Mouse (Mus musculus) c-Kit-positive CD71-positive TER-119-negative erythroid progenitor cells, embryonic 14.5 days (primary cell): ENCODE results near the gene Mecom.
"Not testable (repeated sequence)": the region's sequence is repeated elsewhere in the genome, so short reads cannot be mapped to it uniquely, and the experiment has no call there.

ENCODE experiments used
- DNase-seq: peaks from one replicate; pipeline ENCODE4 v3.0.0-alpha.2; 2013; ENCODE audit warnings: low read depth

The Mecom gene

GRCm38 (mm10) chr3:30547908-30548307 is at the start of gene Mecom:
Mecom (minus strand) TSS chr3:30548008.
- no peak for DNase-seq

GRCm38 (mm10) chr3:30597271-30597670 is 49.5 kb upstream of the Mecom start:
- no peak for DNase-seq

DNA sequence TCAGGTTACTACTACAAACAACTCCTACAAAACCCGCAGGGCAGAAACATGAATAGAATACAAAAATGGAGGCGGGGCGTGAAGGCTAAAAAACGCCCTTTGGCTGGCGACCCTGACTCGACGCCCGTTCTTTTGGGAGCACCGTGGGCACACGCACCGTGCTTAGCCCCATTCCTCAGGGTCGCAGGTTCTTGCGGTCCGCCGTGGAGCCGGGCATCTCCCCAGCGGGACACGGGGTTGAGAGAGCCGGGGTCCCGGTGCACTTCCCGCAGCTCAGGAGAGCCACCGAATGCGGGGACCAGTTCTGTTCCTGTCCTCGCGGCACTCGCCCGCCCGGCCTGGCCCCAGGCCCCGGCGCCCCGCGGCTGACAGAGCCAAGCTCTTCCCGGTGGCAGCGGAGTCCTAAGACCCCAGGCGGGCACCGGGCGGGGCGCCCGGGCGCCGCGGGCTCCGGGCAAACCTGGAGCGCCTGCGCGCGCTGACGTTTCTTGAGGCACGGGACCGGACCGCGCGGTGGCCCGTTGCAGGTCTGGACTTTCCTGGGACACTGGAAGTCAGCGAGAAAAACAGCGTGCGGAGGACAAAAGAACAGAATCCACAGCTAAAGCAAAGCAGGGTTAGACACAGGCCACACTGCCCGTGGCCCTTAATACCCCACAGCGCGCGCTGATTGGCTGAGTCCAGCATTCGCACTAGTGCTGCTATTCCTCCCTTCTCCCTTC is 47.5 kb upstream of the Mecom start:
- DNase-seq = peak; percentile 27

DNA sequence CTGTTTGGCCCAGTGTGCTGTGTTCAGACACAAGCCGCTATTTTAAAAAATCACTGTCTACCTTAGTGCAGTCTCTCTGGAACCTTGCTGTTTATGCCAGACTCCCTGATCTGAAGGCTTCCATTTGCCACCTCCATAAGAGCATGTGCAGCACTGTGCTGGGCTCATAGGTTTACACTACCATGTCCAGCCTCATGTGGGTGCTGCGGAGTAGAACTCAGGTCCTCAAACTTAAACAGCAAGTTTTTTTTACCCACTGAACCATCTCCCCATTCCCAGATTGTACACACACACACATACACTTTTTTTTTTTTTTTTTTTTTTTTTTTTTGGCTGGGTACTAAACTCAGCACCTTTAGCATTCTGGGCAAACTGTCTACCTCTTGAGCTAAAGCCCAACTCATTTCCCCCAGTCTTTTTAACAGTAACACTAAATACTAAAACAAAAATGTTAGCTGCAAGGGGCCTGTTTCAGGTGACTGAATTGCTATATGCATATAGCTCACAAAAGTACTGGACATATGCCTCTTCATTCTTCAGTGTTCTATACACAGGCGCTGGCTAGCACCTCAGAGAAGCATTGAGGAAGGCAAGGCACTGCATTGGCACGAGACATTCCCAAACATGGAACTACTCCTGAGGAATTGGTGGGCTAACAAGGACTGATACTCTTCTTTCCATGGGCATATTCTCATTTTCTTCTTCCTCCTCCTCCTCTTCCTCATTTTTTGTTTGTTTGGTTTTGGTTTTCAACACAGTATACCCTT is 46.1 kb upstream of the Mecom start:
- peak; percentile 39 for DNase-seq

- DNase-seq = peak; percentile 38
Measured at GRCm38 (mm10) chr3:30592418-30592853, 44.6 kb upstream of the Mecom start.

DNA sequence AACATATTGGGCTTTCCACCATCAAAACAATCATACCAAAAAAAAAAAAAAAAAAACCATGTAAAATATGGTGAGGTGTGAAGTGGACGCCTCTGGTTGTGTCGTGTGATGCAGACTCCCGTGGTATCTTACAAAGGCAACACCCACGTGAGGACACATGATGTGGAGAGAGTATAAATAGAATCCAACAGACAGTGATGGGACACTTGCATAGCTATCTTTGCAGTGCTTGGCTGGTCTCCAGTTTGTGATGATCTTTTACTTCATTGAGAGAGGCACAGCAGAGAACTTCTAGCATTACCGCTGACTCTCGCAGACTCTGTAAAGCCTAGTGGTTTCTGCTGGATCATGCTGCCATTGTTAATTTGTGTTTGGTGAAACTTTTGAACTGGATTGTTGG is 41.1 kb upstream of the Mecom start:
- no peak for DNase-seq

GRCm38 (mm10) chr3:30573549-30573948 is 25.7 kb upstream of the Mecom start:
- DNase-seq = no peak

DNA sequence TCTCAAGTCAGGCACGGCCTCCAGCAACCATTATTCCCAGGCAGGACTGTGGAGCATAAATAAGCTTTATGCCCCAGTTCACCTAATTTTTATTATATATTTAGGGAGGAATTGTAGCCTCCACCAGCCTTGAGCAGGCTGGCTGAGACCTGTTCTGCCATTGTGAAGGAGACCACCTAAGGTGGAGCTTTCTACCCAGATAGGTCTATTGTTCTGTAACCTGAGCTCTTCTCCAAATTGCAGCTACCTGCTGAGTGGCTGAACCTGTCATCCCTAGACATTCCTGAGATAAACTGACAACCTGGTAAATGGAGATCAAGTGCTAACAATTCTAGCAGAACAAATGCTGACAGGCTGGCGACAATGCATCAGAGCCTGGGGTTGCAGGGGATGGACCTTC is 18.5 kb upstream of the Mecom start:
- DNase-seq = not testable (repeated sequence)

DNA sequence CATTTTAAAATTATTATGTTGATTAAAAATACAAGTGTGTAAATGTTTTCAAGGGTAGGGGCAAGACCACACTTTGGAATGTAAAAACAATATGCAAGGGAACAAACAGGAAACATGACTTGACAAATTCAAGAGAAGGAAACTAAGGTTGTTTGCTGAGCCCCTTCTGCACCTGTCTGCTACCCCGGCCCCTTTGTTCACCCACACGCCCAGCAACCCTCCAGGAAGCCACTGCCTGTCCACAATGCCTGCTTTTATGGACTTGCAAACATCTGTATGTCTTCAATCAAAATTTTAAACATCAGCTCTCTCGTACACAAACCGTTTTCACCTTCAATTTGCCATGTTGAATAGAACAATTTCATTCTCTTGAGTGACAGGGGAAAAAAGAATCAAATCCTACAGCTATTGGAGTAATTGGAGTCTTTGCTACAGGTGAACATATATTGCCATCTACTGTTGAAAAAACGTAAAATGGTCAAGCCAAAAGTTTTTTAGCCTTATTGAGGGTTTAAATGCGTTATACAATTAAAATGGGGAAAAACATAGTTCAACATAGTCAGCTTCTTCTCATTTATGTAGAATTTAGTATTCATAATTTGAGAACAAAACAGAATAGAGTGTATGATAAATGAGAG is 13.0 kb upstream of the Mecom start:
- DNase-seq = no peak

DNA sequence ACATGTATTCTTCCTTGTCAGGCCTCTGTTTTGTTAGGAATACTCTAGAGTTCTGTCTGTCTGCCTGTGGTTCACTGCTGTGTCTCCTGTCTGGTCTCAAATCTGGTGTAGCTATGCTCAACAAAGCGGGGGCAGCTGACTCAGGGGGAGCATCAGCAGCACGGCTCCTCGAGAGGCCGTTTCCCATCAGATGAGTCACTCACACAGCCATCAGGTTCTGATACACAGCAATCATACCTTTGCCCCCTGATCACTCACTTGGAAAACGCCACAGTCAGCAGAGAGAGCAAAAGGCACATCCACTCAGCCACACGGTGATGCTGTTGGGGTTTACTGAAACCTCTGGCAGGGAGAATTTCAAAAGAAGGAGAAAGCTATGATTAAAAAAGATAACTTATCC is 5.9 kb upstream of the Mecom start:
- DNase-seq = no peak

- no peak for DNase-seq
Measured at GRCm38 (mm10) chr3:30550218-30550617, 2.4 kb upstream of the Mecom start.

DNA sequence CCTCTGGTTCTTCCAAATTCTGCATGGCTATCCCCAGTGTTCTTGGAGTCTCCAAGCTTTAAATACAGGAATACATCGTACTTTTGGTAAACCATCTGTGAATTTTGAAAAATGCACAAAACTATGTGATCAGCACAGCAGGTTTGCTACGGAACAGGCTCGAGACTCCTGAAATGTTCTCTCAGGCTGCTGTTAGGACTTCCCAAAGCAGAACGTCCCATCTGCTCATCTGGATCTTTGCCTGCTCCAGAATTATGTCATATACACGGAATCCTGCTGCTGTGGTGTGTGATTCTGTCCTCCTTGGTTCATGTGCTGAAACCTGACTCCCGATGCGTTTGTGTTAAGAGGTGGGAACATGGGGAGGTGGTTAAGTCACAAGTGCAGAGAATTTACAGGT is 1.1 kb upstream of the Mecom start:
- no peak for DNase-seq

DNA sequence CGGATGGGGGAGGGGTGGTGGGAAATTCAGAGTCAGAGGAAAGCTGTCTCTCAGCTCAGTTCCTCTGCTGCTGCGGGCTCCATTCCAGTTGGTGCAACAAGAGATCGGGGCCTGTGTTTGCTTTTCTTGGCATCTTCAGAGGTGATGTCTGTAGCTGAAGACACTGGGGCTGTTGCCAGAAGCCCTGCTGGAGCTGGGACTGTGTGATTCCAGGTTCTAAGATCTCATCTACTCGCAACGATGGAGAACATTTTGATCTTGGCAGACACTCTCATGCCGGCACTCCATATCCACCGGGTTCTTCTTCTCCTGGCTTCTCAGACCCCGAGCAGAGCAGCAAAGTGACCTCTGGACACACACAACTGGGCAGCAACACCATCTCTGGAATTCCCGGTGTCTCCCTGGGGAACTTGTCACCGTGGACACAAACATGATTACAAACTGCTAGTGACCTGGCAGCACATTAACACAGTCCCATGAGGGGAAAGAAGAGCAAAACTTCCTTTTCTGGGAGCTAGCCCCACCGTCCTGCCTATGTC is 908 bp downstream of the Mecom start:
- DNase-seq = no peak

GRCm38 (mm10) chr3:30546366-30546765 is 1.4 kb downstream of the Mecom start:
- no peak for DNase-seq

GRCm38 (mm10) chr3:30545246-30545645 is 2.6 kb downstream of the Mecom start:
- DNase-seq = no peak

DNA sequence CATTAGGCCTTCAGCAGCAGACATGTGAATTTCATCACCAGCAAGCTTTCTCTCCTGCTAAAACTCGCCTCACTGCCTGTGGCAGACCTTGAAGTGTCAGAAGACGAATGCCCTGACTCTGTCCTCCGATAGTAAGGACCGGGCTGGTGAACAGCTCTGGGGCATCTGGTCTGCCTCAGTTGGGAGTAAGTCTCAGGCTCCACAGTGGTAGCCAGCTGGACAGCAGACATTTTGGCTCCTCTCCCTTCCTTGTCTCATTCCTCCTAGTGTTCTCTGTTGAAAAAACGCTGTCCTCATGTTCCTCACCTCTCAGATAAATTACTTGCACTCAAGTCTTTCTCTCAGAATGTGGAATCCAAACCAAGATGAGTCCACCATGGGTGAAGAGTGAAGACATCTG is 3.5 kb downstream of the Mecom start:
- DNase-seq = no peak

DNA sequence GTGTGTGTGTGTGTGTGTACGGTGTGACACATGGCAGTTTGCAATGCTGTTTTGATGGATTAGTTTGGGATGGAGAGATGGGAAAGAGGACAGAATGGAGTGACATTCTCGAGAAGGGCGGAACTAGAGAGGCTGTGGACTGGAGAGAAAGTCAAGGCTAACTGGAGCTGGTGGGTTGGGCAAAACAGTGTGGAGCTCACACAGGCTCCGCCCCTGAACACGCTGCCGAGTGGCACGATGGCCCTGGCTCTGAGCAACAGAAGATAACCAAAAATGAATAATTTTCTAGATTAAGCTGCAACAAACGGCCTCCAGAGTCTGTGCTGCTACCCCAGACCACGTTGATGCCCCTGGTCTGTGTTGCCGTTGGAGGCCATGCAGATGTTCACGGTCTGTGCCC is 12.0 kb downstream of the Mecom start:
- DNase-seq = no peak

GRCm38 (mm10) chr3:30520751-30521150 is 27.1 kb downstream of the Mecom start:
- not testable (repeated sequence) for DNase-seq

DNA sequence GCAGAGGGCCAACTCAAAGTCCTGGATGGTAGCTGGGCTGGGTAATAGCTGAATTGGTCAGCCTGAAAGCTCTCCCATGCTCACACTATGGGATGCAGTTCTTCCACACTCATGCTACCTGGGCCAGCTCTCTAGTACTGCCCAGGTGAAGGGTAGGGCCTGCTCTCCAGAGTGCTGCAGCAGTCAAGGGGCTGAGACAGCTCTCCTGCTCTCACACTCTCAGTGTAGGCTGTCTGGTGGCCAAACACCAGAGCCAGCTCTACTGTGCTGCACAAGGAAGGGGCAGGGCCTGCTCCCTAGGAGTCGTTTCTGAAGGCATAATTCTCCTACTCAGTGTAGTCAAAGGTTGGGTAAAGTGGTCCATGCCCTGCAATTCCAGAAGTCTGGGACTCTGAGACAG is 28.4 kb downstream of the Mecom start:
- no peak for DNase-seq

- no peak for DNase-seq
Measured at GRCm38 (mm10) chr3:30515795-30516170, 32.0 kb downstream of the Mecom start.

DNA sequence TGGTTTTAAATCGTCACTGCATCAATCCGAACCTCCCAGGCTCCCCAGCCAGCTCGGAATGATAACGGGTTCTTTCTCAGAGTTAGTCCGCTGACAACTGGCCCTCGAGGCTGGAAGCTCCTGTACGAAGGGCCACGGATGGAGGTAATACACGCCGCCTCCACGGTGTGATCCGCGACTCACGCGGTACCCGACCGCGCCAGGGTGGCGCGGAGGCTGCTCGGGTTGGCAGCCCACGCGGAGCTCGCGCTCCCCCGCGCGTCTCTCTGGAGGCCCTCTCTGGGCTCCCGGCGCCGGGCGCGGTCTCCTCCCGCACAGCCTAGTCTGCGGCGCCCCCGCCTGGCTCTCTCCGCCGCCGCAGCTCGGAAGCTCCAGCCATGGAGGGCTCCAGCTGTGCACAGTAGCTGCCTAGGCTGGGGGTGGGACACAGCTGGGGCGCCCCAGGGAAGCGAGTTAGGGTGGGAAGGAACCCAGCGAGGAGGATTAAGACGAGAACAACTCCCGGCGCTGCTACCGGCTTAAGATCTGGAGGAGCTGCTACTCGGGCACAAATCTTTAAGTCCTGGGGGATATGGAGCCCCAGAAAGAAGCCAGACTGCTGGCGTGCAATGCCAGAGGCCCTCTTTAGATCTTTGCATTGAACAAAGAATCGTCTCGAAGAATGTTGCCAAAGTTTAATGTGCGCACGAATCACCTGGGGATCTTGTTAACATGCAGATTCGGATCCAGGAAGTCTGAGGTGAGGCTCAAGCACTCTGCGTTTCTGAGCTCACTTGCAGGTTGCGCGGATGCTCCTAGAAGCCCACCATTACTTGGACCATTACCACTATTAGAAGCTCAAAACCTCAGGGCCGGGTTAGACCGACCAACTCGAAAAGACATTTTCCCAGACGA is 32.7 kb downstream of the Mecom start:
- DNase-seq = no peak
